8 mouse cellular contexts compared by ENCODE assay signal in the genomic region with DNA sequence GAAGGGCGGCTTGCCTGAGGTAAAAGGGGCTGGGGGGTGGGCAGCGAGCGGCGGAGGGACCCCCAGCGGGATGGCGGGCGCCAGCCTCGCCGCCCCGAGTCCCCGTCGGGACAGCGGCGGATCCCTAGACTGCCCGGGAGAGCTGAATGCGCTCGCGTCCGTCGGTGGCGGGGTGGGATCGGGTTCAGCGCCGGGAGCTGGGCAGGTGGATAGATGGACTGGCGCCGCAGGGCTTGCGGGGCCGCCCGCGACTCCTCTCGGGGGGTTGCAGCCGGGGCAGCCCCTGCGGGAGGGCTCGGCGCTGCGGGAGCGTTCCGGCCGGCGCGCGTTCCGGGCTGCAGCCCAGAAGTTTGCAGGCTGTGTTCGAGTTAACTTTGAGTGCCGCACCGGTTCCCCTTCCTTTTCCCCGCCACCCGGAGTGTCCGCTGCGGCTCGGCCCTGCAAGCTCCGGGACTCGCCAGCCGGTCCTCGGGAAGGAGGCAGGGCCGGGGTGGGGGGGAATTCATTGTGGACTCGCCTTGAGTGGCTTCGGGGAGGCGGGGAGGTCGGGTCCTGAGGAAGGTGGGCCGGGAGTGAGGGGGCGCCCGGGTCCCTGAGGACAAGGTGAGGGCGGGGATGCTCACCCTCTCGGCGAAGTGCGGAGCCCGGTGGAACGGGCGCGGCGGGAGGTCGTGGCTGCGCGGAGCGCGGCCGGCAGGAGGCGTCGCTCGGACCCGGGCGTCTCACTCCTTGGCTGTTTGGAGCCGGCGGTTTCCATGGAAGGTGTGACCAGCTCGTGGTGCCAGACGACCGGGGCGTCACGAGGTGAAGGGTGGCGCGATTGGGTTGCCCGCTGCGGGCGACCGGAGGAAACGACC. TPM values are rescaled to one million over a fixed set of nuclear protein-coding genes. Genes with fewer than 3 reads are reported as not detected.
DNase-seq lines count a peak whose midpoint lies in the region; ATAC-seq and TF ChIP-seq lines count a peak whose summit lies in the region.

No protein-coding gene starts in this region.

- H3K27me3 ChIP-seq in forebrain, postnatal 0 days (ENCODE audit: insufficient read depth, low read length) = no peaks in the 10 kb centered on the region
- no peaks in the 10 kb centered on the region for H3K27me3 ChIP-seq in neural tube, embryonic 14.5 days (ENCODE audit: control insufficient read depth, insufficient read depth, low read length)

- peak; percentile 36 for ATAC-seq in forebrain, postnatal 0 days
- peak; percentile 50 for ATAC-seq in neural tube, embryonic 14.5 days (ENCODE audit: low read depth)

- H3K36me3 ChIP-seq in forebrain, postnatal 0 days (ENCODE audit: insufficient read depth) = no peaks in the 10 kb centered on the region
- no peaks in the 10 kb centered on the region for H3K36me3 ChIP-seq in neural tube, embryonic 14.5 days (ENCODE audit: control insufficient read depth, insufficient read depth, low read length)

- H3K4me2 ChIP-seq in forebrain, postnatal 0 days (ENCODE audit: low read depth) = peak overlapping the region; percentile 82
- peak overlapping the region; percentile 63 for H3K4me2 ChIP-seq in neural tube, embryonic 14.5 days (ENCODE audit: low read depth, low read length)

- H3K4me3 ChIP-seq in forebrain, postnatal 0 days (ENCODE audit: low read depth, low read length) = peak overlapping the region; percentile 89
- H3K4me3 ChIP-seq in neural tube, embryonic 14.5 days (ENCODE audit: low read depth, low read length) = peak overlapping the region; percentile 91

- peak overlapping the region; percentile 99 for H3K27ac ChIP-seq in forebrain, postnatal 0 days (ENCODE audit: low read depth, low read length)
- peak overlapping the region; percentile 99 for H3K27ac ChIP-seq in neural tube, embryonic 14.5 days (ENCODE audit: low read depth, low read length)

- no peaks in the 10 kb centered on the region for H3K9me3 ChIP-seq in forebrain, postnatal 0 days (ENCODE audit: low read length)
- no peaks in the 10 kb centered on the region for H3K9me3 ChIP-seq in neural tube, embryonic 14.5 days (ENCODE audit: control insufficient read depth, low read length)

- H3K9ac ChIP-seq in forebrain, postnatal 0 days = peak overlapping the region; percentile 98
- peak overlapping the region; percentile 81 for H3K9ac ChIP-seq in neural tube, embryonic 14.5 days (replicated peaks; ENCODE audit: low read depth, low read length)

- intact Hi-C loops in heart, postnatal 36 days (cut with DNase I) = loop anchor here (1.0 to 5.0 kb wide), 6 partner anchors 87 to 443 kb away; no protein-coding TSS in a partner anchor

- peak; percentile 84 for DNase-seq in ES-CJ7 (ENCODE audit: low read depth, low spot score)
- DNase-seq in cerebellum, adult 11 months = peak; percentile 61
- peak; percentile 45 for DNase-seq in forebrain, postnatal 0 days
- peak; percentile 70 to 80 for DNase-seq in heart, postnatal 36 days
- peak; percentile 44 to 60 for DNase-seq in layer of hippocampus, adult 18-20 months (ENCODE audit: low spot score in 2 of 2)
- DNase-seq in lung, adult 18-20 months = peak; percentile 80 to 81
- DNase-seq in telencephalon, adult 2 months (ENCODE audit: low read depth, low spot score) = peak; percentile 10

- under 1% methylated on average over 92 of the region's 97 CpGs for WGBS in forebrain, postnatal 0 days
- WGBS in neural tube, embryonic 14.5 days = under 1% methylated on average over 74 of the region's 97 CpGs

- H3K4me1 ChIP-seq in forebrain, postnatal 0 days (ENCODE audit: insufficient read depth) = peaks cover 4% of the 10 kb centered on the region; the same call in 1 of the 2 replicates
- H3K4me1 ChIP-seq in neural tube, embryonic 14.5 days (ENCODE audit: control insufficient read depth, insufficient read depth, low read length) = peaks cover 6% of the 10 kb centered on the region; the same call in 1 of the 2 replicates

- TF ChIP-seq CTCF in forebrain, postnatal 0 days (IDR thresholded peaks at IDR 0.05; ENCODE audit: low read depth) = peak; percentile 64

RNA-seq across cellular contexts. Expression of gene Tiparp, which starts 0.6 kb away (rescaled TPM):
- total RNA-seq in forebrain, postnatal 0 days (2014; rRNA removed) = 23.3 and 26.8 TPM in 2 replicates
- 19.5 and 19.9 TPM in 2 replicates for polyA plus RNA-seq in forebrain, postnatal 0 days (2015; fragmentation: Nextera tagmentation; extraction: Ambion mirVana)
- 10 to 100 TPM; 11.7 TPM for total RNA-seq in heart, postnatal 36 days (2021)
- 10 to 100 TPM; 17.2 to 19.8 TPM for total RNA-seq in layer of hippocampus, adult 18-20 months (2021)
- polyA plus RNA-seq in neural tube, embryonic 14.5 days (2014; fragmentation: Nextera tagmentation; extraction: Ambion mirVana) = 30.7 and 36.2 TPM in 2 replicates

Comparison
In these comparisons a context has a peak if more than half of its experiments do, and no peak if none do; other contexts are left out.
1. Peak in every context shown above with its lines: DNase-seq, ATAC-seq, H3K4me3 ChIP-seq and H3K27ac ChIP-seq.
2. DNase-seq: peak in every context shown above with its lines; median percentile 84 in ES-CJ7; 80 in lung, adult 18-20 months; 75 in heart, postnatal 36 days; 61 in cerebellum, adult 11 months; 52 in layer of hippocampus, adult 18-20 months; 45 in forebrain, postnatal 0 days; 10 in telencephalon, adult 2 months.